Mouse (Mus musculus) spleen, adult 12 weeks (tissue): Measurements from ENCODE around the gene Cdc42bpa.
A peak's percentile ranks its signal among the peaks of the same experiment; 100 is the strongest.

Experiments
- DNase-seq: peaks from one replicate; pipeline ENCODE4 v3.0.0; 2022; ENCODE audit warnings: low spot score

Cdc42bpa gene

DNA sequence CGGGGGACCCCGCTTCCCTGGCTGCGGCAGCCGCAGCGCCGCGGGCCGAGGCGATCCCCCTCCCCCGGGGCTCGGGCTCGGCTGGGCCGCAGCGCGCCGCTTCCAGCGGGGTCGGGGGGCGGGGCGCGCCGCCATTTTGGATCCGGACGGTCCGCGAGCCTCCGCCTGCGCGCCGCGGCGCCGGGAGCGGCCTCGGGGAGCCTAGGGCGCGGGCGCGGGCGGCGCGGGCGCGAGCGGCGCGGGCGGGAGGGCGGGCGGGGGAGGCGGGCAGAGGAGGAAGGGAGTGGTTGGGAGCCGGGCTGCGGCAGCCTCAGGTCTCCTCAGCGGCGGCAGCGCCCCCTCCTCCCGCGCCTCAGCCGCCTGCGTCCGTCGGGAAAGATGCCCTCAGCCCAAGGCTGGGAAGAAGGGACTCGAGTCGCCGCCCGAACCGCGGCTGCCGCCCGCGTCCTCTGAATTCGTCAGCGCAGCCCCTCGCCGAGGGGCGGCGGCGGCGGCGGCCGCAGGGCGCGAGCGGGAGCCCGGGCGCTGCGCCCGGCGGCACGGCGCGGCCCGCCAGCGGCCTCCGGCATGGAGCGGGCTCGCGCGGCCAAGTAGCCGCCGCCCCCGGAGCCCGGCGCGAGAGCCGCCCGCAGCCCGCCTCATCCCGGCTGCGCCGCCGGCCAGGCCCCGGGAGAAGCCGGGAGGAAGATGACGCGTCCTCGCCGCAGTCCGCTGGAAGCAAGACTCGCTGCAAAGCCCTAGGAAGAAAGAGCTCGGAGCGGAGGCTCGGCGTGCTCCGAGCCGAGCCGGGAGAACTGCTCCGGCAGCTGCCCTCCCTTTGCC is at the start of gene Cdc42bpa:
Gene Cdc42bpa (plus strand): TSS at position 752 of the 822 bp plus-strand sequence.
- DNase-seq = peak; percentile 60

DNA sequence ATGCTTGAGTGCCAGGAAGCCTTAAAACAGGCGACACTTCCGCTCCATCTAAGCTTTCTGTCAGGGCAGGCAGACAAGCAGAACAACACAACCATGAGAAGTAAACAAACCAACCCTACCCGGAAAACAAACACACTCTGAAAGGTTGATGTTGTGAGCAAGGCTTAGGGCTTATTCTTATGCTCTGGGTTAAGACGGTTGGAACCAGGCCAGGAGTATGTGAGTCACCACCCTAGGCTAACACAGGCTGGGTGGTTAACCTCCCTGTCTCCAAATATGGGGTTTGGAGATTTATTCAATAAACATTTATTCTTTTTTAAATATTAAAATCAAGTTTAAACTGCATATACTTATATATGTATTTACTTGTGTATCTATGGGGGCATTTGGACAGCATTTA is 46.8 kb upstream of the Cdc42bpa start:
- no peak for DNase-seq

DNA sequence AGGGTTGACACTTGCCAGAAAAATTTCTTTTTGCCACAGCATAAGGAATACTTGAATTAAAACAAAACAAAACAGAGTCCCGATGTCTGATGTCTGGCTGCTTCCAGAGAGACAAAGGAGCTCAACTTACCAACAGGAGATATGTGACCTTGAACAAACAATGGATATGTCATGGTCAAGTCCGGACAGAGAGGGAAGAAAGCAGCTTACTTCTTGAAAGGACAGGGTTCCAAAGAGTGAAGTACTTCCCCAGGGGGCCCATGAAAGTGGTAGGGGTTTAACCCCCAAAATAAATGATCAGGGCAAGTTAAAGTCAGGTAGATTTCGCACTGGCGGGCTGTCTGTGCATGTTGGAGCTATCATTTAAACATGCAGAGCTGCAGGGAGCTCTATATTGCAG is 43.2 kb upstream of the Cdc42bpa start:
- DNase-seq = no peak

DNA sequence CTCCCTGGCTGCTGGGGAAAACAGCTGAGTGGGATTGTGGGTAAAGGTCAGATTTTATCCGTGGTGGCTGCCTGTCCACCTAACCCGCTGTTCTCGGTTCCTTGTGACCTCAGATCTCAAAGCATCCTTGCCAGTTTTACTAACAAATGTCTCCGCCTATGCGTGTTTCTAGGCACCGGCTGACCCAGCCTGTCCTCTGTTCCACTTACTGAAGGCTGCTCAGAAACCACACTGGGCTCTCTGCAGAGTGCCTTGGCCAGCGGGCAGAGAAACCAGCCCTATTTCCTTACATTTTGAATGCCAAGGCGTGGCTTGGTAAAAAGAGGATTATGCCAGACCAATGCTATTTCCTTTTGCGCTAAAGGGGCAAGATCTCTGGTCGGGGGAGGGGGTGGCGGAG is 42.8 kb upstream of the Cdc42bpa start:
- DNase-seq = no peak

DNA sequence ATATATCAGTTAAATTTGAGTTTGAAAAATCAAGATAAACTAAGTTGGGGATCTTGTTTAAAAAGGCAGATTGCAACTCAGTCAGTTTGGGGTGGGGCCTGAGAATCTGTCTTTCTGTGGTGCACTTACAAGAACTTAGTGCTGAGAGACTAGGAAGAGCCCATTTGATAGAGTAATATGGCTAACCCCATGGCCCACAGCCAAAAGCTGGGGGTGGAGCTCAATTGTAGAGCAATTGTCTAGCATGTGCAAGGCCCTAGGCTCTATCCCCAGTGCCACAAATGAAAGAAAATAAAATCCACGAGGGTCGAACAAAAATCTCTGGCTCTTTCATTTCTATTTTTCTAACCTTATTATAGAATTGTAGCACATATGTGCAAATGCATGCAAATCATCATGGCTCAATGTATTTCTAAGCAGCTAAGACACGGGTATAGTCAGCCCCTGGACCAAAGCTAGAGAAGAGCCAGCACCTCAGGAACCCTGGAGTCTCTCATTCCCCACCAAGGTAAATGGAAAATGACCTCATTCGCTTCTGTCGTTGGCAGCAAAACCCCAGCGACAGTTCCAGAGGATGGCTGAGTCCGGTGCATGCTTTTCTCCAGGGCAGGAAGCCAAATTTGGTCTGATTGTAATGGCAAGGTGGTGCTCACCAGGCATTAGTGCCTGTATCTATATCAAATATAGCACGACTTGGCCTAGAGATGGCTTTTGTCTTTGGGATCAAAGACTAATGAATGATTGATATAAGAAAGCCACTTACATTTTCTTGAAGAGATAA is 40.4 kb upstream of the Cdc42bpa start:
- no peak for DNase-seq

DNA sequence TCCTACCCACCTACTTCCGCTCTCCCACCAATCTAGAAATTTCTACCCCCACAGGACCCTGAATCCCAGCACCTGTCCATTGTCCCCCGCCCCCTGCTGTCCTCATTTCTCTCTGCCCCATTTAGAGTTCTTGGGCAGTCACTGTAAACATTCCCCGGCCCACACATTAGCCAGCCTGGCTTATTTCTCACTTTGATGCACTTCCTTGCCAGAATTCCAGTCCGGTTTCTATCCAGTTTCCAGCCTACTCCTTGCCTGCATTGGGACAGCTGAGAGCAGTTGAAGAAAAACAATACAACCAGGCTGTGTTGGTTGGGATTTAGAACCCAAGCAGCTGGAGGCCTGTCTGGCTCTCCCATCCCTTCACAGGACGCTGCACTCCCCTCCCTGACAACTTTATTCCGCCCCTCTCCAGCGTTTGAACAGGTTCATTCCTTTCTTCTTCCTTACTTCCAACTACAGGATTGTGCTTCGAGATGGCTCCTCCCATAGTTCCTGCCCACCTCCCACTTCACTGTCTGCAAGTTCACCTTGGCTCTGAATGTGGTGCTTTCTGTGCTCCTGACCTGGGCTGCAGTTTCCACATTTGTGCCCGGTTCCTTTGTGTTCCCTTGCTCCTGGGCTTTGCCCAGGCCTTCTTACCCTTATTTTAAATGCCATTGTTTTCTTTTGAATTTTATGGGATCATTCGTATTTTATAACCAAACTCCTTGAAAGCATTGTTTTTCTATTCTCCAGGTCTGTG is 36.4 kb upstream of the Cdc42bpa start:
- no peak for DNase-seq

DNA sequence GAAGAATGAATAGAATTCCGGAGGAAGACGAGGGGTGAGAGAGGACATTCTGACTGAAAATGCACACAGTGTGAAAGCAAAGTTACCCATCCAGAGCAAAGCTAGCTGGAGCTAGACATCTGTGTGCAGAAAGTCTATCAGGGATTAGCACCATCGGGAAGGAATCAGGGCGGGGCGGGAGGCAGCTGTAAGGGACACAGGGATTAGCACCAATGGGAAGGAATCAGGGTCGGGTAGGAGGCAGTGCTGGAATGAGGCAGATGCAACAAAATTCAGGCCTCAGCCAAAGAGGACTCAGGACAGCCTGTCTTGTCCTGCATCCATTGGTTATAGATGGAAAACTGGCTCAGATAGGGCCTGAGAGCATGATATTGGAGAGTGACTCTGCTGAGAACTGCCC is 34.0 kb upstream of the Cdc42bpa start:
- DNase-seq = no peak

DNA sequence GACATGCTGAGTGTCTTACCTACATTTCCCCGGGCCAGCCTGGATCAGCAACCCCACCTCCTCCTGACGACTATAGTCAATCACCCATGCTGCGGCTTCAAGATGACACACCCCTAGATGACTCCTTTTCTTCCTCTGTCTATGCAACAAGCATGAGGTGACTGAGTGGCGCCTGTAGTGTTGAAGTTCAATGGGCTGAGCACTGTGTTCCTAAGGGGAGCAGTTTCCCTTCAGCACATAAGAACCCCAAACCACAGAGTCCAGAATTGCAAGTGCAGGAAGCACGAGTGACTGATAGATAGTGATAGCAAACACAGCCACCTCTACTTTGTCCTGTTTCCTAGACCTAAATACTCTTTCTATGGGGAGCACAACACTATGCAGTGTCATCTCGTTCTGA is 33.2 kb upstream of the Cdc42bpa start:
- DNase-seq = no peak

DNA sequence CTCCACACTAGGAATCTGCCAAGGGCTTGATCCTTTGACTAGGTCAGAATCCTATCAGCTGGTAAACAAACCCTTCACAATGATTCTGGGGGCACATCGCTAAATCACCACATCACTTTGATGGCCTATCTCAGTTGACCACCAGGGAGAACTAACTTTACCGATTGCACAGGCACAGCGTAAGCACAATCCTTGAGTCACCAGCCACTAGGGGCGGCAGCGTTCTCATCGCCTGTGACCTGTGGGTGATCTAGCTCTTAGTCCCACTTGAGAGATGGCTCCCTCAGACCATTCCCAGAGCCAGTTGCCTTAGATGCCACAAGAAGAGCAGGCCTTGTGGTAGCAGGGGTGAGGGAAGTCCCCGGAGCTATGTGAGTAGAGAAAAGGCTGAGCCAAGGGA is 31.4 kb upstream of the Cdc42bpa start:
- DNase-seq = no peak

DNA sequence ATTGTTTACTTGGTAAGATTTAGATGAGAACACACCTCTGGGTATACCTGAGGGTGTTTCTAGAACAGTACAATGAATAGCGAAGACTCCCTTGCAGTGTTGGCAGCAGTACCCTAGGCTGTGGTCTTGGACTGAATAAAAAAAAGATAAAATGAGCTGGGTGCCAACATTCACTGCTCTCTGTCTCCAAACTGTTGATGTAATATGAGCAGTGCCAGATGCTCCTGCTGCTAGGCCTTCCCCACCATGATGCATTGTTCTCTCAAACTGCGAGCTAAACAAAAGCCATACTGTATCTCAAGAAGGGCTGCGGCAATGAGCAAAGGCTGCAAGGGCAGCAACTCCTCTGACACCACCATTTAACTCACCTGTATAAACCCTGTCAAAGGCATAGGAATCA is 29.0 kb upstream of the Cdc42bpa start:
- DNase-seq = no peak

DNA sequence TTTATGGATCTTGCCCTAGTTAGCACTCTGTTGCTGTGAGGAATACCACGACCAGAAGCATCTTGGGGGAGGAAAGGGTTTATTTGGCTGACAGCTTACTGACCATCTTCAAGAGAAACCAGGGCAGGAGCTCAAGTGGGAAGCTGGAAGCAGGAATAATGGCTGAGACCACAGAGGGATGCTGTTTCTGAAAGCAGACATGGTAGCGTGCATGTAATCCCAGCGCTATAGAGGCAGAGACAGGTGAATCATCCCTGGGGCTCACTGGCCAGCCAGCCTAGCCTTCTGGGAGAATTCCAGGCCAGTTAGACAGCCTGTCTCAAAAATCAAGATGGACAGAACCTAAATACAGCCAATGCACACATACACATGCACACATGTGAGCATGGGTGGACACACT is 26.2 kb upstream of the Cdc42bpa start:
- DNase-seq = no peak

DNA sequence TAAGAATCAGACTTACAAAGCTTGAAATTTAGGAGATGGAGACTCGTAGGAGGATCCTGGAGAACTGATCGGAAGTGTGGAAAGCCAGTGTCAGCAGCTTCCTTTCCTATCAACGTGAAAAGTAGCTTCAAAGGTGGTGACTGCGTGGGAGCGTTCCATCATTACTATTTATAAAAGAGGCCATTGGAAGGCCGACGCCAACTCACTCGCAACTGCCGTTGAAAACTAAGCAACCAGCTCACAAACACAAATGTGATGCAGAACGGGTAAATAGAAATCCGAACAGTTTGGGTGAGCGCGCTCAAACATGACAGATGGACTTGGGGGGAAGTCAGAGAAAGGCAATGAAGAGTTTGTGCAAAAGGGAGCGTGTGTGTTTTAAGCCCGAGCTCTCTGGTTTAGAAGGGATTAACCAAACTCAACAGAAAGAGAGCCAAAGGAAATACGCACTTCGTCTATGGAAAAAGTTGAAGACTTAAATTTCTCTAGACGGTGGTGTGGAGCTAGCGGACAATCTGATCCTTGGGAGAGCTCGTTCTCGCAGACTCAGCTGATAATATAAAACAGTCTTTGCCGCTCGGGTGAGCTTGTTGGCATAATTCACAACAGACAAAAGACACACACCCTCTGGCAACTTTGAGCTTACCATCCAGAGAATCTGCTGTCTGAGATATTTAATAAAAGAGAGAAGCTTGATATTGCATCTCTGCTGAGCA is 20.0 kb upstream of the Cdc42bpa start:
- DNase-seq = no peak

DNA sequence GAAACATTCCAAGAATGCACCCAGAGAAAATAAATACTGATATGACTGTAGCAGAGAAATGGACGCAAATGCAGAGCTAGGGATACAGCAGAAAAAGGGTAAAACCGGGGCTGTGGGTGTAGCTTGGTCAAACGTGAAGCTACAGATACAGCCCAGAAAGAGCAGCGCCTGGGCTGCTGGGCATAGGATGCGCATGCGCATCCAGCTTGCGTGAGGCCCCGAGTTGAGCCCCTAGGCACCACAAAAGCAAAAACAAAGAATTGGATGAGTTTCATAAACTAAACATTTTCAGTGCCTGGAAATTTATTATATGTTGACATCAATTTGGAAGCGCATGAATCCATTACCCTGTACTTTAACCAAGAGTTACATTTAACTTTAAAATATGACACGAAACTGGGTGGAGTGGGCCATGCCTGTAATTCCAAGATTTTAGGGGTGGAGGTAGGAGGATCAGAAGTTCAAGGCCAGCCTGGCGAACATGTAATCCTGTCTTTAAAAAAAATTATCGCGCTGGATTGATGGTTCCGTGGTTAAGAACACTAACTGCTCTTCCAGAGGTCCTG is 19.4 kb upstream of the Cdc42bpa start:
- DNase-seq = no peak

DNA sequence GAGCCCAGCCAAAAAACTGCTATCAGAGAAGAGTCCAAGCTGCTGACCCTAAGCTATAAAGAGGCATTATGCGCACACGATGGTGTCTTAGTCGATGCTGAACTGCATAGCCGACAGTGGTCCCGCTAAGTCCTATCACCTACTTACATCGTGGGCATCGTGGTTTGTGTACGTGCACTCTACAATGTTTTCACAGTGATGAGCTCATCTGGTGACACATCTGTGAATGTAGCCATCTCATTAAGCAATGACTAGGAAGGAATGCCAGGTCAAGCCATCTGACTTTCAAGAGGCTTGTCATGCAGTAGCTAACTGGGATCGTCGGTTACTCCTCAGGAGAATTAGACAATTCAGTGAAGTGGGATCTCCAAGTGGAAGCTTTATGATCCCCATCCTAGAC is 15.3 kb upstream of the Cdc42bpa start:
- DNase-seq = no peak

DNA sequence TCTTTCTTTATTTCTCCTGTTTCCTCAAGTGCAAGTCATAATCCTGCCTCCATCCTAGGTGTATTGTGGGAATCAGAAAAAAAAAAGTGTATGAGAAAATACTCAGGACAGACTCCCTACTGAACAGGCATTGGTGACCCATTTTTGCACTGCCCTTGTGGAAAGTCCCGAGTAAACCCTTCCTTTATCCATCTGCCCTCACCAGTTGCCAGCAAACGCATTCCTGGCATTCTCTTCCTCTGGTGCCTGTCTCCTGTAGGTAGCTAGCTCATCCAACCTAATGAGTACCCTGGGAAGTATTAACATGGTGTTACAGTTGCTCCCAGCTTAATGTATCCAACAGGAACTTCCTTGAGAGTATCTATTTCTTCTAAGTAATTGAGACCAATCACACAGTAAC is 13.7 kb upstream of the Cdc42bpa start:
- DNase-seq = no peak

DNA sequence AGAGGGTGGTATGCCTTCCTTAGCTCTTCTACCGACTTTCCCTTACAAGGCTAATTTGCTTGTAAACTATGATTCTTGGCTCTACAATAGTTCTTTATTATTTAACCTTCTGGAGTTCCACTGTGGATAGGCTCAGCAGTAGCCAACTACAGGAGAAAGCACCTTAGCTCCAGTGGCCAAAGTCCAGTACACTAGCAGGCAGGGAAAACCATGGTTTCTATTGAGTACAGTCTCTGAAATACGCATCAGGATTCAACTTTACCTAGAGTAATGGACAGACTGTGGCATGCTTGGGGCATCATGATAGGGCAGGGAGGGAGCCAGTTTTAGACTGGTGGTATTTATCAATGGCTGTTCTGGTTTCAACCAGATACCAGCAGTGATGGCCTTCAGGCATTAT is 12.6 kb upstream of the Cdc42bpa start:
- DNase-seq = no peak

DNA sequence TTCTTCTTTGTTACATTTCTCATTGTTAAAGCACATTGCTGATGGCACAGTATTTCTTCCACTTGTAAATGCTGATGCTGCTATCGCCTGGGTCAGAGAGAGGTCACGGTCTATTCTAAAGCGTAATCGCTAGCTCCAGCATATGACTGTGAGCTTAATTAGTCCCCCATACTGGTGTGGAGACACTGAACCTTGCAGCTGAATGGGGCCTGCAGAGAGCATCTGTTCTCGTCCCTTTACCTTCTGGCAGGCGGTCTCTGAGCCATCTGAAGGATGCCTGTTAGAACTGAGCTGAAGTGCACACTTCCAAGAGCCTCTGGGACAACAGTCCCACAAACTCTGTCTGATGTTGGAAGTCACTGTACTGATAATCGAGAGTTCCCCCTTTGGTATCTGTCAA is 8.7 kb upstream of the Cdc42bpa start:
- no peak for DNase-seq

DNA sequence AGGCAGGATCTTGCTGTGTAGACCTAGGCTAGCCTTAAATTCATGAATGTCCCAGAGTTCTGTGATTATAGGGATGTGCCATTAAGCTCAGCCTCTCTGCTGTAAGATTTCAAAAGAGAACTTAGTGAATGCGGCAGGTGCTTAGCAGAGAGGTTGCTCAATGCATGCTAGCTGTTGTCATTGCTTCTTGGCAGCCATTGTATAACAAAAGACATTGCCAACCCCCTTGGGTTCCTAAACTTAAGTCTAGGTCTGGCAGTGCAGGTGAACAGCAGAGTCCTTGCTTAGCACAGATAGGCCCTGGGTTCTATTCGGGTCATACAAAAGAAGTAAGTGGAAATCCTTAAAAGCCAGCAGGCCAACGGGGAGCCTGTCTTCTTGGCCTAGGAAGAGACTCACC is 7.0 kb upstream of the Cdc42bpa start:
- DNase-seq = no peak

DNA sequence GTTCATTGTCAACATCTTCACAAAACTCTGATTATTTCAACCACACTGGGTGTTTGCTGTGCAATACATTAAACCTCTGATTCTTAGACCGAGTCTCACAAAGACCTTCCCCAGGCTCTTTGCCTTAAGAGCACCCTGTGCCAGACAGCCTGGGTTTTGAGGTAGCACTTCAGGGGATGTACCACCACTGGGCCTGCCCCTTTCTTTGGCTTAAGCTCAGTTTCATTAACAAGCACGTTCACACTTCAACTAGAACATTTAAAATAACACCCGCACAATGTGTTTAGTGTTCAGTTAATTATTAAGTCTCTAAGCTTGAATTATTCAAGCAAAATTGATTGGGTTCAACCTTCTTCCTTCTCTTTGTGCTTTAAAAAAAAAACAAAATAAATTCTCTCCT is 2.8 kb upstream of the Cdc42bpa start:
- DNase-seq = no peak

DNA sequence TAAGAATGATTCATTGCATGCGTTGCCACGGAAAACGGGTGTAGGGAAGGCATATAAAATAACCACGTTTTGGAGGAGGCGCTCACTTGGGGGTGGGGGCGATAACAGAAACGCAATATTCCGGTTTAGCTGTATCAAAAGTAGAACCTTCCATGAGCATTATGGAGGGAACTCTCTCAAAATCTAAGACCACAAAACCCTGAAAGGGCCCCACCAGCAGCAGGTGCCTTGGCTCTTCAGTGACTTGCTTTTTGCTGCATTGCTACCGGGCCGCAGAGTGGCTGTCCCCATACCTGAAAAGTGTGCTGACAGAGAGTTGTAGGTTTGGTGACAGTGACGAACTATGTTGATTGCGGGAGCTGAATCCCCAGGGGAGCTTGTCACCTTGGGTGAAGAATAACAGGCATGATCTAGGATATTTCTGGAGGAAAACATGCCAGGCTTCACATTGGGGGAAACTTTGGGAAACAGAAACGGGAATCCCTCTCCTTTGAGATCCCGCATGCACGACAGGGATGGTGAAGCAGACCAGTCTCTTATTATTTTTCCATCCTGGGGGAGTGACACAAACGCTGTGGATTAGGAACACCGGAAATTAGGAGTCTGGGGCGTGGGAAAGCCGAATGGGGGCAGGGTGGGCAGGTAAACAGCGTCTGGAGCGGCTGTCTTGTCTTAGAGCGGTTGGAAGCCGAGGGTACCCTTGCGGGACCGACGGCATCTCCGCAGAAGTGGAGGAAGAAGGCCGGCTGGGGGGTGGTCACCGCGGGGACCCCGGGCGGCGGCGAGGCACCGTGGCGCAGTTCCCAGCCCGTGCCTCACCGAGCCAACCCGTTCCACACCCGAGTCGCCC is 1.2 kb upstream of the Cdc42bpa start:
- no peak for DNase-seq

DNA sequence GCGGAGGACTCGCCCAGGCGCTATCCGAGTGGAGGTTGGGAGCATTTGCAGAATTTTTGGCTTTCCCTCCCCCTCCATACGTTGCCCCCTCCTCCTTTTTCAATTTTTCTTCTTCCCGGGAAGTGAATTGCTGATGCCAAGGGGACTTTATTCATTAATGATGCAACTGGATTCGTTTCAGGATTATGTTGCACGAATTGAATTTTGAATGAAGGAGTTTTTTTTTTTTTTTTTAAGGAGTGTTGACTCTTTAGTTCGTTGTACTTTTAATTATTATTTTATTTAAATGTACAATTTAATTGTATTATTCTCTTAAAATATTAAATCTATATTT is 238 bp downstream of the Cdc42bpa start:
- no peak for DNase-seq
